Mouse (Mus musculus) megakaryocyte, embryonic 14.5 days (primary cell): ENCODE results near the gene 3110009E18Rik.

ENCODE experiments used
- FLI1 ChIP-seq: IDR thresholded peaks from 2 replicates; pipeline ENCODE4 v1.6.1; 2012; ENCODE audit warnings: low read length, inconsistent platforms, mixed read lengths
- GATA1 ChIP-seq: IDR thresholded peaks from 3 replicates; pipeline ENCODE4 v1.6.1; 2012; ENCODE audit warnings: mixed read lengths, low read length, inconsistent platforms, borderline replicate concordance

DNA sequence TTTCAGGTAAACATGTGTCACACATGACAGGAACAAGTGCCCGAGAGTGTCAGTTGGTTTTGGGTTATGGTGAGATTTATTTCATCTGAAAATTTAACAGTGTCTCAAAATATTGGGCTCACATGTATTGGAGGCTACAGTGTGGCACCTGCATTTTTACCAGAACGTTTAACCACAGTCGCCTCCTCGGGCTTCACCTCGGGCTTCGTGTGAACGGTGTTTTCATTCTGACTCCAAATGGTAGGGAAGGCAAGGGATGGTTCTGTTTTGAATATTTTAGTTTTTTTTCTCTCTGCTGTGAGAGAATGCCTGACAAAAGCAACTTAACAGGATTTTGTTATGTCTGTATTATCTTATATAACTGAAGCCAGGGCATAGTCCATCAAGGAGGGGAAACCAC, 47.7 kb downstream of the 3110009E18Rik start:
- TF ChIP-seq GATA1 (no peak), FLI1 (no peak)
